Mouse (Mus musculus) central nervous system, embryonic 18 days (tissue): ENCODE measurements around the gene Fbxo46. TPM values are rescaled to one million over a fixed set of nuclear protein-coding genes. Genes with fewer than 3 reads are reported as not detected.

Source experiments
- polyA plus RNA-seq: library from polyadenylated mRNA; depleted of rRNA; stranded (reverse); fragments of >200 nt; gene quantifications from 2 replicates; pipeline ENCODE4 v1.2.3, GENCODE M21; 2012; rRNA removed

The Fbxo46 gene
- 11.2 and 12.5 TPM in 2 replicates for polyA plus RNA-seq

GRCm38 (mm10) chr7:19119631-19120429, at the start of gene Fbxo46:
TSS of gene Fbxo46 (plus strand) at chr7:19119859.

GRCm38 (mm10) chr7:19075723-19076585, 43.7 kb upstream of the Fbxo46 start, which contains the start of gene Dmwd:
TSS of gene Dmwd (plus strand) at chr7:19076227.

GRCm38 (mm10) chr7:19083701-19084100, 36.0 kb upstream of the Fbxo46 start, which contains the start of gene Dmpk:
TSS of gene Dmpk (plus strand) at chr7:19083849.

GRCm38 (mm10) chr7:19094471-19094825, 25.2 kb upstream of the Fbxo46 start, which contains the start of gene Six5:
TSS of gene Six5 (plus strand) at chr7:19094594.

GRCm38 (mm10) chr7:19118028-19118771, 1.5 kb upstream of the Fbxo46 start, which contains the start of gene Gm4969:
TSS of gene Gm4969 (minus strand) at chr7:19118368.

GRCm38 (mm10) chr7:19148875-19149541, 29.3 kb downstream of the Fbxo46 start, which contains the start of gene Qpctl:
TSS of gene Qpctl (minus strand) at chr7:19149291.

GRCm38 (mm10) chr7:19149626-19150025, 30.0 kb downstream of the Fbxo46 start, which contains the start of gene Snrpd2:
TSS of gene Snrpd2 (plus strand) at chr7:19149722.

GRCm38 (mm10) chr7:19165656-19166423, 46.2 kb downstream of the Fbxo46 start, which contains the start of gene Gipr:
TSS of gene Gipr (minus strand) at chr7:19166127.

GRCm38 (mm10) chr7:19175708-19176515, 56.3 kb downstream of the Fbxo46 start, which contains the start of gene Eml2:
TSS of gene Eml2 (plus strand) at chr7:19176421.

Other genes starting within 250 kb of the Fbxo46 start
- gene Pglyrp1, start 248.5 kb upstream of the Fbxo46 start, polyA plus RNA-seq, result 26.6 and 31.5 TPM in 2 replicates
- 27.0 and 28.3 TPM in 2 replicates for gene Ccdc61, start 209.4 kb upstream of the Fbxo46 start, polyA plus RNA-seq
- 20.2 and 29.7 TPM in 2 replicates for gene Nova2, start 194.0 kb upstream of the Fbxo46 start, polyA plus RNA-seq
- gene Nanos2, start 132.5 kb upstream of the Fbxo46 start, polyA plus RNA-seq, result 2.3 TPM in 2 replicates
- 14.5 and 16.5 TPM in 2 replicates for gene Mypop, start 128.6 kb upstream of the Fbxo46 start, polyA plus RNA-seq
- gene Irf2bp1, start 115.8 kb upstream of the Fbxo46 start, polyA plus RNA-seq, result 38.3 and 39.8 TPM in 2 replicates
- gene Foxa3, start 96.3 kb upstream of the Fbxo46 start, polyA plus RNA-seq, result not detected in 2 replicates
- 66.8 and 73.9 TPM in 2 replicates for gene Sympk, start 95.5 kb upstream of the Fbxo46 start, polyA plus RNA-seq
- 0.23 and 0.32 TPM in 2 replicates for gene Rsph6a, start 65.2 kb upstream of the Fbxo46 start, polyA plus RNA-seq
- gene Dmwd, start 43.6 kb upstream of the Fbxo46 start, polyA plus RNA-seq, result 168 and 184 TPM in 2 replicates
- 48.3 and 55.8 TPM in 2 replicates for gene Dmpk, start 36.0 kb upstream of the Fbxo46 start, polyA plus RNA-seq
- 6.8 and 9.3 TPM in 2 replicates for gene Six5, start 25.3 kb upstream of the Fbxo46 start, polyA plus RNA-seq
- 14.5 and 14.6 TPM in 2 replicates for gene Gm4969, start 1.5 kb upstream of the Fbxo46 start, polyA plus RNA-seq
- gene Qpctl, start 29.4 kb downstream of the Fbxo46 start, polyA plus RNA-seq, result 16.8 and 18.3 TPM in 2 replicates
- gene Snrpd2, start 29.9 kb downstream of the Fbxo46 start, polyA plus RNA-seq, result 151 and 178 TPM in 2 replicates
- gene Gipr, start 46.3 kb downstream of the Fbxo46 start, polyA plus RNA-seq, result 41.3 and 55.6 TPM in 2 replicates
- gene Eml2, start 56.6 kb downstream of the Fbxo46 start, polyA plus RNA-seq, result 65.5 and 68.9 TPM in 2 replicates
- 6.0 and 6.8 TPM in 2 replicates for gene Gpr4, start 92.7 kb downstream of the Fbxo46 start, polyA plus RNA-seq
- gene Opa3, start 108.5 kb downstream of the Fbxo46 start, polyA plus RNA-seq, result 25.6 and 26.6 TPM in 2 replicates
- gene Vasp, start 152.0 kb downstream of the Fbxo46 start, polyA plus RNA-seq, result 65.0 and 68.3 TPM in 2 replicates
- gene Ppm1n, start 160.2 kb downstream of the Fbxo46 start, polyA plus RNA-seq, result 1.6 and 2.0 TPM in 2 replicates
- 155 and 161 TPM in 2 replicates for gene Rtn2, start 162.8 kb downstream of the Fbxo46 start, polyA plus RNA-seq
- 0.25 and 0.71 TPM in 2 replicates for gene Fosb, start 190.2 kb downstream of the Fbxo46 start, polyA plus RNA-seq
- 72.9 and 73.8 TPM in 2 replicates for gene Ercc1, start 224.9 kb downstream of the Fbxo46 start, polyA plus RNA-seq
- 14.2 and 15.3 TPM in 2 replicates for gene Cd3eap, start 239.6 kb downstream of the Fbxo46 start, polyA plus RNA-seq
- gene Ppp1r13l, start 239.9 kb downstream of the Fbxo46 start, polyA plus RNA-seq, result 4.4 and 5.1 TPM in 2 replicates